Mouse (Mus musculus) kidney, adult 2 months (tissue): ENCODE data around the gene D630045J12Rik.

Experiments used
- CTCF ChIP-seq: fragments of 200-500 bp; conservative IDR thresholded peaks from 2 replicates; pipeline ENCODE4 v1.5.1; 2011; ENCODE audit warnings: low read depth, mild to moderate bottlenecking, control low read depth, low read length, moderate library complexity, mixed read lengths; ENCODE audit not compliant: insufficient read depth, insufficient read length
- POLR2A ChIP-seq: fragments of 200-500 bp; IDR thresholded peaks from one replicate; pipeline ENCODE4 v1.6.1; 2011; ENCODE audit warnings: low read depth, low read length, control low read depth

DNA sequence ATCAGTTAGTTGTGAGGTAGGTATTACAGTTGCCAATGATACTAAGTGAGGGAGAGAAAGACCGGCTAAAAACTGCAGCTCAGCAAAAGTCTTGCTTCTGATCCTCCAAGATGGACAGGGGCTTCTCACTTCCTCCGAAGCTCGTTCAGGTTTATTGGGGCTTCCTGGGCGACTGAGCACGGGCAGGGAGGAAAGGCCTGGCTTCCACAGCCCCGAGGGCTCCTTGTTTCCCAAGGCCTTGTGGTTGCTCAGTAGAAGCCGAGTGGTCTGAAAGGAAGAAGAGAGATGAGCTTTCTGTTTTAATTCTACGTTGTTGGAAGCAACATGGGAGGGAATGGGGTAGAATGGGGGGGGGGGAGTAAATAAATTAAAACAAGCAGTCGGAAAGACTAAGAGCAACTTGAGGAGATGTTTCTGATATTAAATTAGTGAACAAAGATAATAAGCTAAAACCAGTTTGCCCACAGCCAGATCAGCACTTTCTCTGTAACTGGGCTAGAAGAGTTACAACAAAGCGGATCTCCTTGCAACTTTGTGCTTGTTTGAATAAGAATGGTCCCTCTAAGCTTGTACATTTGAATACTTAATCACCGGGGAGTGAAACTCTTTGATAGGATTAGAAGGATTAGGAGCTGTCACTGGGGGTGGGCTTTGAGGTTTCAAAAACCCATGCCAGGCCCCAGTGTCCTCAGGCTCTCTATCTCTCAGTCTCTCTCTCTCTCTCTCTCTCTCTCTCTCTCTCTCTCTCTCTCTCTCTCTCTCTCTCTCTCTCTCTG lies 39.2 kb upstream of the D630045J12Rik start:
- TF ChIP-seq POLR2A (no peak), CTCF (no peak)
